Mouse (Mus musculus): ENCODE measurements around the gene Smtn.

Gene Smtn

GRCm38 (mm10) chr11:3526979-3527738 is 13.3 kb downstream of the Smtn start:
- no peak for DNase-seq

GRCm38 (mm10) chr11:3526207-3526606 is 14.2 kb downstream of the Smtn start:
- no peak for DNase-seq

DNA sequence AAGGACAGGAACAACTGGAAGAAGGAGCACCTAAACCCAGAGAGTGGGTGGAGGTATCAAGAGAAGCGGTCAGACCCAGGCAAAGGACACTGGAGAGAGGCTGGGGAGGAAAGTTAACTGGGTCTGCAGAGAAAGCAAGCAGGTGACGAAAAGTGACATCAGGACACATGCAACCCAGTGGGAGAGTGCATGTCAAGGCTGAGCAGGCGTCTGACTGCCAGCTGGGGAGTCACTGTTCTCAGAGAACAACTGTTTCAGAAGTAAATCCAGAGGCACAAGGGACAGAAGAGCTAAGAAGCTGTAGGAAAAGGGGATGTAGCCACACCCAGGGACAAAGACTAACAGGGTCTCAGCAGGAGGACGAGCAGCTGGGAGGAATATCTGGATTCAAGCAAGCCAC is 14.9 kb downstream of the Smtn start:
- no peak for DNase-seq

- DNase-seq, result no peak
Measured at GRCm38 (mm10) chr11:3523840-3524582, 16.4 kb downstream of the Smtn start.

DNA sequence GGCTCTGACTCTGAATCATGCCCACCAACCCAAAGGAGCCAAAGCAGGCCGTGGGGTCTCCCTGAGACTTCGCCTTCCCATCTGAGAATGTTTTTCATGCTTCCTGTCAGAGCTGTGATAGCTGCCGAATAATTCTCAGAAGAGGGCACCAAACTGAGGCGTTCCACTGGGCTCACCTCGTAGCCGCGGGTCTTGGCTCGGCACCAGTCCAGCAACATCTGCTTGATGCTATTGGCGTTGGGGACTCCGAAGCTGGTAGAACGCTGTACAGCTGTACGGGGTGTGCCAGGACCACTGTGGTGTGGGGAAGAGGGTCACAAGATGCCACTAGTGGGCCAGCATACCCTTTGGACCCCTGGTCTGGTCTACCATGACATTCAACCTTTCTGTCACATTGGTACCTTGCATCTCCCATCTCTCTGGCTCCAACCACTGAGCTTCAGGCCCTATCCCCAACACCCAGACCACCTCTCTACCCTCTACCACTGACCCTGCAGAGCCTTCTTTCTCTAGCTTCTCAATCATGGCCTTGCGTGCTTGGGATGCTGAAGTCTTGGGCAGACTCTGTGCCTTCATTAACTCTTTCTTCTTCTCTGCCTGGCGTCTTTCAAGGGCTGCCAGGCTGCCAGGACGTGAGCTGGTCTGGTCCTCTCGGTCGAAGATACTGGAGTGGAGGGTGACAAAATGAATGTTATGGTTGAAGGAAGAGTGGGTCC is 18.0 kb downstream of the Smtn start:
- DNase-seq, result no peak

DNA sequence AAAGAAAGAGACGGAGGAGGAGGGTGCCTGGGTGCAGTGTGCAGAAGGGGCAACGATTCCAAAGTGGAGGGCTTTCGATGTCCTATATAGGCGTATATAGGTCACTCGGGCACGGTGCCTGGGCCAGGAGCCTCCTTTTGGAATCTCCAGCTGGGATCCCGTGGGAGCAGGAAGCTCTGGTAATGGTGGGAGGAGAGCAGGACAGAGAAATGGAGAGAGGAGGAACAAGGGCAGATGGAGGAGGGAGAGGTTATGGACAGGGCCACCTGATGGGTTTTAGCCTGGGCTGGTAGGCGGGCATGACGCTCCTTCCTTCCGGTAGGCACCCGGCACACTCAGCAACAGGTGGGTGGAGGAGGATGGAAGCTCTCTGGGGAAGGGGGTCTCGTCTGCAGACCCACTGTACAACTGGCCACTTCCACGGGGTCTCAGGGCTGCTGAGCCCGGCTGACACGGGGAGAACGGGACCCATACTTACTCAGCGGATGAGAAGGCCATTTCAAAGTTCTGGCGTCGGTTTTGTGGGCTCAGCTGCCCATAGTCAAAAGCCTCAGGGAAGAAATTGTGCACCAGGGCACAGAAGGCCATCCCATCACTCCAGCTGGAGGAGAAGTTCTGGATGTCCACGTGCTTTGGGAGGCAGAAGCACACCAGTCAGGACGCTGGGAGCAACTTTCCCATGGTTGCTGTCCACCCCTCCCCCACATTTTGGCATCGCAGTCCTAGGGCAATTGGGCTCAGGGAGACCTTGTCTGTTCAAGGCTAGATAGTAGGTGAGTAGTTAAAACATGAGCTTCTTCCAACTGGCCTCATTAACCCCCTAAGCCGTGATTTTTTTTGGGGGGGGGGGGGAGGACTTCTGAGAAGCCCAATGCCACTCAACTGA is 18.8 kb downstream of the Smtn start:
- DNase-seq, result no peak

DNA sequence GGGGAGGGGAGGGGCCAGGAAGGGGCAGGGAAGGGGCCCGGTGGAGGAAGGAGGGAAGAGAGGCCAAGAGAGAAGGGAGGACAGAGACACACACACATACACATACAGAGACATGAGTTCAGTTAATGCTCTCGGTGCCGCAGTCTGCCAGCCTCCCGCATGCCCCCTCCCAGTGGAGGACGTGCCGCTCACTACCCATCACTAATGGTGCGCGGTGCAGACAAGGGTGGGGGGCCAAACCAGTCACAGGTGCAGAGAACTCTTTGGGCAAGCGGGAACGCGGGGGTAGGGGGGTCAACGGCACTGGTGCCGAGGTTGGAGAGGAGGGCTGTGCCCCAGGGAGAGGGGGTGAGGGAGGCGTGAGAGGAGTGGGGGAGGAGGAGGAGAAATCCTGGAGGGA is 19.5 kb downstream of the Smtn start:
- DNase-seq, result no peak

- DNase-seq, result no peak
Measured at GRCm38 (mm10) chr11:3519756-3520398, 20.5 kb downstream of the Smtn start.

DNA sequence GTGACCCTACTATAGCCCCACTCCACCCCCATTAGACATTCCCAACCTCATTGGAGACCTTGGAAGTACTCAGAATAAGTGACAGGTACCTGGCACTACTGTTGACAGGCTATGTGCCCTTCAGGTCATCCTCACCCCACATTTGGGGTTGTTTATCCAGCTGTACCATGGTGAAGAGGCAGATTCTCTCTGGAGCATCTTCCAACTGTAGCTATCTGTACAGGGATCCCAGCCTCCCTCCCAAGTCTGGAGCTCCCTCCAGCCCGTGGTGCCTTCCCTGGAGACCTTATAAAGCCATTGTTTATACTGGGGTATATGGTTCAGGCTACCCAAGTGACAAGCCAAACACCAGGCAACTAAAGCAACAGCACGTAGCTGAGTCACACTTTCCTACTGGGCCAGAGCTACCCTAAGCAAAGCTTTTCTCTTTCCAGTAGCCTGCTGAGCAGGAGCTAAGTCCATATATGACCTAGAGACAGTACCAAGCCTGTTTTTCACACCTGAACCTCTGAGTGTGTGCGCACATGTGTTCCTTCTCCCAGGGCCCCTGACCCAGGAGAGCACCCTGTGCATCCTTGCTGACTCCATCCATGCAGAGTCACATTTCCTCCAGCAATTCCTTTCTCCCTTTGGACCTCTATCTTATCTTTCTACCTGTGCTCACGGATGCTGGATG is 21.2 kb downstream of the Smtn start:
- DNase-seq, result no peak

DNA sequence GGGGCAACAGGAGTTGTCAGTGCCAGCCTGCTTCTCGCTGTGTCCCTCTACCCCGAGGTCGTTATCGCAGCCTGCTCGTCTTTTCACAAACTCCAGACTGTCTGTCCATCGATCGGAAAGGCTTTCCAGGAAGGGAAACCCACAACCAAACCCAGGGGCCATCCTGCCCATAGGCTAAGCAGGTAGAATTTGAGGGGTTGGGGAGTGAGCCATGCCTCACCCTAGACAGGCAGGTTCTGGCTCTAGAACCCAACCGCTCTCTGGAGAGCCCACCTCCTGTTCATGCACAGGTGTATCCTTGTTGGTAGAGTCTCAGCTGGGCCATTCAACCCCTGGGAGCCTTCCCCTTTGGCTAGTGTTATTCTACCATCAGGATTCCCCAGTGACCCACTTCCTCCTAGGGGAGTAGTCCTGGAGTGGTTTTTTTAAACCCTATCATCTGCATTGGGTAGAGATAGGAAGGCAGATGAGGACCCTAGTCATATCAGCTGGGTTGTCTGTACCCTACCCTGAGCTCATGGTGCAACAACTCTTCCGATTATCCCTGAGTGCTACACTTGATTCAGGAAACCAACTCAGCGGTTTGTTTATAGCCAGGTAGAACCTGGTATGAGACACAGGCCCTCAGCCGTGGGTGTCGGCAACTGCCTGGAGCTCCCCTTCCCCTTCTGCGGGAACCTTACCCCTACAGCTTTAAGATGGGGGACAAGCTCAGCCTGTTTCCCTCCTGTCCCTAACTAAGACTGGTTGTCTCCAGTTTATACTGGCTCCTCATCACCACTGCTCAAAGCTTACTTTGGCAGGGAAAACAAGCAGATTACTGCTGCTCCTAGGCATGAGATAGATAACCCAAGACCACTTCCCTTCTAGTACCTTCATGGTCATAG is 22.3 kb downstream of the Smtn start:
- no peak for DNase-seq

- no peak for DNase-seq
Measured at GRCm38 (mm10) chr11:3516859-3517845, 23.3 kb downstream of the Smtn start.

DNA sequence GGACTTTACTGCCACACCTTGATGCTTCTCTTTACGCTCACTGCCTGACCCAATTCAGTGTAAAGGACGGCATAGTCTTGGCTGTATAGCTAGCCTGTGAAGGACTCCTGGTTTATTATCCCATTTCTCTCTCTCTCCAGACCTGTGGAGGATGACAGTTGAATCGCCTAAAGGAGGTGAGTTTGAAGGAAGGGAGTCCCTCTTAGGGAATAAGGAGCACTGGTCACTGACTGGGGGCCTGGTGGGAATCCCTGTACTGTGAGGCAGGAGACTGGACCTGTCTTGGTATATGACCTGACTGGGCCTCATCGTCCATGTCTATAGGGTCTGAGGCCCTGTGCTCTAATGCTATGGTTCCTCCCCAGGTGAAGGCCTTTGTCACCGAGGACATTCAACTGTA is 24.3 kb downstream of the Smtn start:
- no peak for DNase-seq

GRCm38 (mm10) chr11:3515637-3516036 is 24.8 kb downstream of the Smtn start:
- no peak for DNase-seq

DNA sequence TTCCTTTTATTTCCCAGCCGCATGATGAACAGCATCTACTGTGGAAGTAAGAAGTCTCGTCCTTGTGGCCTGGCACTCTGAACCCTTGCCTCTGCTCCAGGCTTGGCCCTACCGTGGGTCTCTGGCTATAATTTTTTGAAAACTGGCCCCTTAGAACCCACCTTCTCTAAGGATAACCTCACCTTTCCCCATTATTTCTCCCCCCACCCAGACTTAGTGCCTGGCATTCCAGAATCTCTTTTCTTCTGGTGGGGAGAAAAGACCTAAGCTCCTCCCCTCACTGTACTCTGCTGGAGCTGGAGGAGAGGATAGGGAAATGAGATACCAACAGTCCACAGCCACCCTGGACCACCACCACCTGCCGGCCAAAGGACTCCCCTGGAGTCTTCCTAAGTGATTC is 25.2 kb downstream of the Smtn start:
- no peak for DNase-seq

GRCm38 (mm10) chr11:3514529-3515054 is 25.8 kb downstream of the Smtn start, which contains the start of gene Selenom:
Gene Selenom, plus strand, starts transcription at chr11:3514684.
- DNase-seq, result peak; percentile 91

DNA sequence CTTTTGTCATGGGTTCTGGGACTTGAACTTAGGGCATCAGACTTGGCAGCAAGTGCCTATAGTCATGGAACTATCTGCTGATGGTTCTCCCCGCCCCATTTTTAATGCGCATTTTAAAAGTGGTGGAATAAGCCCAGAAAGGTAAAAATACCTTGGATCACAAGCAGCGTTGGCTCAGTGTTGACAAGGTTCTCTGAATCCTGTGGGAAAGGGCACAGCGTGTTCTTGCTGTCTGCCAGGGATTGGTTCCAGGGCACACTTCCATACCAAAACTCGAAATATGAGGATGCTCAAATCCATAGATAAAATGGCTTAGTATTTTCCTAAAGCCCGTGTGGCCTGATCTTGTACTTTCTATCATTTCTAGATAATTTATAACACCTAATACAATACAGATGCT is 27.1 kb downstream of the Smtn start:
- no peak for DNase-seq

DNA sequence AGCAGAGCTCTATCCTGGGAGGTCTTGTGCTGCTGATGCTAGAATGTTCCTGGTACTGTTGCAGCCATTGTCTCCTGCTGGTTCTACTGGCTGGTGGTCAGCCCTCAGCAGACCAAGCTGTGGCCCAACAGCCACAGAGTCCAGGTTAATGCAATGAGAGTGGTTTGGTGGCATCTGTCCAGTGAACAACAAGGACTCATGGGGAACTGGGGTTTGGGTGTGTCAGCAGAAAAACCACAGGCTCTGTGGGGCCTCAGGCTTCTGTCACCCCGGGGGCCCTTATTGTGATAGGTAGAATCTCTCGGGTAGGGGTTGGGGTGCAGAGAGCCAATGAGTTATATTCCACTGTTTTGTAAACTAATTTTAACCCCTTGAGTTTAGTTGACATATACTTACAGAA is 30.1 kb downstream of the Smtn start:
- DNase-seq, result no peak

DNA sequence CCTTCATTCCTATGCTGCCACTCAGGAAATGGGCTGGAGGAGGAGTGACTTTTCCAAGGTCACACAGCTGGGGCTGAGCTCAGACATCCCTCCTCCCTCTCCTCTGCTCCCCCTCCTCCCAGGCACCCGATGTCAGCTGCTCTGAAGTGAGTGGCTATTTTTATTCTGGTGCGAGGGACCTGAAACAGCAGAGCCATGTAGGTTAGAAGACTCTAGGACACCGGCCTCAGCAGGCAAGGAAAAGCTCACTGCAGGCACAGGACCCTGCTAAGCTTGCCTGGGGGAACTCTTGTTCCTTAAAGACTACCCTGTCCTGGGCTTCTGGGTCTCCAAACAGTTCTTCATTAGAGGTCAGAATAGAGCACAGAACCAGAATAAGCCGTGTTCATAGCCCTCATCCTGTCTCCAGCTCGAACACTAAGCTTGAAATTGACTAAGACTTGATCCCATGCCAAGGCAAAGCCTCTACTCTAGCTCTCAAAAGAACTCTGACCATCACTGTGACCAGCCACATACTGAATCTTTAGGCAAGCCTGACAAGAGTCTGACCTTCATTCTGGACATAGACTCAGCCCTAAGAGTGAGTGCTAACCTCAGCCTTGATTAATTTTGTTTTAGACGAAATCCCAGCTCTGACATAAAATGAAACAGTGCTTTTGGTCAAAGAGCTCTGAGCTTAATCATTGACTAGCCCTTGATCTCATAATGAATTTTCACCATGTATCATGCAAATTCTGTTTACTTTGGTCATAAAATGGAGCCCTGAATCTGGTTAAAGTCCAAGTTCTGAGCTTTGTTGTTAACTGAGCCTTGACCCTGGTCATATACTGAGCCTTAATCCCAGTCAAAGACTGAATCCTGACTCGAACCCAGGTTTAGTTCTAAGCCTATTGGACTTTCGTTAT is 31.0 kb downstream of the Smtn start:
- DNase-seq, result no peak

Measured in right cerebral cortex, adult 18-20 months (tissue).